Mouse (Mus musculus): ENCODE results near the gene Bcas3. TPM values are rescaled to one million over a fixed set of nuclear protein-coding genes. Genes with fewer than 3 reads are reported as not detected.

Gene Bcas3
- 18.3 and 19.2 TPM in 2 replicates for total RNA-seq (2017)

DNA sequence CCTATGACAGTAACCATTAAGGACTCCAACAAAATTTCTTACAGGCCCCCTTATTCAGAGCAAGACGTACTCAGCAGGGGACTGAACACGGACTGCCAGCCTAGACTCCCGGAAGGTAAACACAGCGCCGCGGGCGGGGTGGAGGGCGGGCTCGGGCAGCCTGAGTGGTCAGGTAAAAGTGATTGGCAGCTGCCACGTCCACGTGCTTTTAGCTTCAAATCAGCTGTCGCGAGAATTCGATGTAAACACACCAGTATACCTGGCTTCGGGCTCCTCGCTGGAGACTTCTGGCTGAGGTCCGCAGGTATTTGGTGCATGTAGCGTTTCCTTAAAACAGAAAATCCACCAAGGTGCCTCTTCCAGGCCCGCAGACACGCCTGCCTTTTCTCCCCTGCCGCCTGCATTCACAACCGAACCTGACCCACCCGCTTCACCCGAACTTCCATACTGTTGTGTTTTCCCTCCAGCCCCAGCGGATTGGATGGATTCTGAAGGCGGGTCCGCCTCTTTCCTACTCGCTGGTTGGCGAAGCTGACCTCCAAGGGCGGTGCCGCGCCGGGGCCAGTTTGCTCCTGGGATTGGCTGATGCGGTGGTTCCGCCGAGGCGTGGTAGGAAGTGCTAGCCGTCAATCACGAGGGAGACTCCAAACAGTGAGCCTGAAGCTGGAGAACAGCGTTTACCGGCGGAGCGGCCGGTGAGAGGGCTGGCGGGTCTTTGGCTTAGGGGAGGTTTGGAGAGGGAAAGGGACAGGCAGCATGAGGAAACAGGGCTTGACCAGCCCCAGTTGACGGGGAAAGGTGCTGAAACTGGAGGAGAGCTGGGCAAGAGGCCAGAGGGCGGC lies at the start of gene Bcas3:
TSS of gene Bcas3 (plus strand) at position 629 of the 842 bp plus-strand sequence.
- peak; percentile 99 for ATAC-seq (replicated peaks in 1 of 2; ENCODE audit: insufficient read depth in 1 of 2, low FRiP score in 2 of 2, low TSS enrichment in 1 of 2, low read depth in 1 of 2, poor library complexity in 2 of 2, severe bottlenecking in 2 of 2)

DNA sequence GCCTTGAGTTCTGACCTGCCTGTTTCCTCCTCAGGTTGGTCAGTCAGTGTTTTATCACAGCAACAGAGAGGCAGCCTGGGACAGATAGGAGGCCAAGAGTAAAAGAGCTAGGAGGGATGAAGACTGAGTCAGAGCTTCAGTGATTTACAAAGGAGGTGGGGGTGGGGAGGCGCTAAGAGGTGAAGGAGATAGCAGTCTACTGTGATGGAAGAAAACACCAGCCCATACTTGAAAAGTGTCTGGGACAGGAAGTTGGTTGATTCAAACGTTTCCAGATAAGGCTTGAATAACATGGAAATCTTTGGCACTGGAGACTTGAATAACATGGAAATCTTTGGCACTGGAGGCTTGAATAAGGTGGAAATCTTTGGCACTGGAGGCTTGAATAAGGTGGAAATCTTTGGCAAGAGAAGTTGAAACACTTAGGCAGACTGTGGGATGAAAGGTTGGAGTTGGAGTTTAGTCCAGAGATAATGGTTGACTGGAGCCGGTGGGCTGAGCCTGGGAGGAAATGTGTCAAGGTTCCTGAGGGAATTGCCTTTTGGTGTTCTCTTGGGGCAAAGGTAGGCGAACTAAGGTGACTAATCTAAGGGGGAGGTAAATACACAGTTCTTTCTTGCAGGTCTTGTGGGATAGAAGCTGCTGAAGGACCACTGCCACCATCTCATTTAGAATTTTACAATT lies 46.2 kb upstream of the Bcas3 start:
- ATAC-seq (replicated peaks in 1 of 2; ENCODE audit: insufficient read depth in 1 of 2, low FRiP score in 2 of 2, low TSS enrichment in 1 of 2, low read depth in 1 of 2, poor library complexity in 2 of 2, severe bottlenecking in 2 of 2): no peak

DNA sequence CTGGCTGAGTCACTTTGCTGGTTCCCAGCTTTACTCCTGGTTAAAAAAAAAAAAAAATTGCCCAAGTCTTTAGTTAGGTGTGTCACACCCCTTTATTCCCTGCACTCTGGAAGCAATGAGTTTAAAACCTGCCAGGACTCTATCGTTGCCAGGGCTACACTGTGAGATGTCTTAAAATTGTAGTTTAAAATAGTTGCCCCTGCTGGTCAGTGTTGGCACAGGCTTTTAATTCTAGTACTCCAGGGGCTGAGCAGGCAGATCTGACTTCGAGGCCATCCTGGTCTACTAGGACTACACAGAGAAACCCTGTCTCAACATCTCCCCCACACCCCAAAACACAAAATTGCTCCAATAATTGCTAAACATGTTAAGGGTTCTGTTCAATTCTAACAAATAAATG lies 44.2 kb upstream of the Bcas3 start:
- no peak for ATAC-seq (replicated peaks in 1 of 2; ENCODE audit: insufficient read depth in 1 of 2, low FRiP score in 2 of 2, low TSS enrichment in 1 of 2, low read depth in 1 of 2, poor library complexity in 2 of 2, severe bottlenecking in 2 of 2)

DNA sequence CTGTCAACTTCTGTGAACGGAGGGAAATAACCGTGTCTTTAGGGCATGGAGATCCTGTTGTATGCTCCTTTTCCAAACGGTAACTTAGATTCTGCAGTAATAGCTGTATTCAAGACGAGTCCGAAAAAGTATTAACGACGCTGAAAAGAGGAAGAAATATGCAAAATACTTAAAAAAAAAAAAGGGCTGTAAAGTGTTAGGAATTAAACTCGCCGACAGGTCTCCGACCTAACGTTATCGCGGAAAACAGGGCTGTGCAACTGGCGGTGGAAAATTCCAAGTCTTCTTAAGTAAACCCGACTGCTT lies 42.6 kb upstream of the Bcas3 start:
- ATAC-seq (replicated peaks in 1 of 2; ENCODE audit: insufficient read depth in 1 of 2, low FRiP score in 2 of 2, low TSS enrichment in 1 of 2, low read depth in 1 of 2, poor library complexity in 2 of 2, severe bottlenecking in 2 of 2): no peak

DNA sequence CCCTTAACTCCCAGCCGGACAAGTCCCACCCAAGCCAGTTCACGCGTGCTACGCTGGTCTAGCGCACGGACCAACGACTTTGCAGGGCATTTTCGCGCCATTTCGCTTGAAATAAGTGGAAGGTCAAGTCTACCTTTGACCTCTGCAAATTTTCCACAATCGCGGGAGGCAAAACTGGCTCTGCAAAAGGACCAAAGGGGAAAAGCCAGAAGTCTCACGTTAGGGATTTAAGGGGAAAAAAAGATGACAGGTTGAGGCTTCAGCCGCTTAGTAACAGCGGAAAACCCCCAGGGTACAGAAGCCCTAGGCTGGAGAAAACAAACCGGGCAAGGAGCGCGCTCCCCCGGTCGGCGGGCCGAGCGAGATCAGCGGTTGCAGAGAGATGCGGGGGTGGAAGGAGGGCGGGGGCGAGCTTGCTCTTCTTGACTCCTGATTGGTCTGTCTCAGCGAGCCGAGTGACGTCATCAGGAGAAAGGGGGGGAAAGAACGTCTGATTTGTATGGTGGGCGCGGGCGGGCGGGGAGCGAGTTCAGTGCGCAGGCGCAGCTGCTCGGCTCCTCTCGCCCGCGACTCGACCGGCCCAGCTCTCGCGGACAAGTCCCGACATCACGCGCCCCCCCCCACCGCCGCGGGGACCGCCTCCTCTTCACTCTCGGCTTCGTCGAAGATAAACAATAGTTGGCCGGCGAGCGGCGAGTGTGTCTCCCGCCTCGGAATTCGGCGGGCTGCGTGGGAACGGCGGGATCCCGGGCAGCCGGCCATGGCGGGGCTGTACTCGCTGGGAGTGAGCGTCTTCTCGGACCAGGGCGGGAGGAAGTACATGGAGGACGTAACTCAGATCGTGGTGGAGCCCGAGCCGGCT lies 42.0 kb upstream of the Bcas3 start, which contains the start of gene Ppm1d:
TSS of gene Ppm1d (plus strand) at position 532 of the 862 bp plus-strand sequence.
- ATAC-seq (replicated peaks in 1 of 2; ENCODE audit: insufficient read depth in 1 of 2, low FRiP score in 2 of 2, low TSS enrichment in 1 of 2, low read depth in 1 of 2, poor library complexity in 2 of 2, severe bottlenecking in 2 of 2): peak; percentile 87 to 90

DNA sequence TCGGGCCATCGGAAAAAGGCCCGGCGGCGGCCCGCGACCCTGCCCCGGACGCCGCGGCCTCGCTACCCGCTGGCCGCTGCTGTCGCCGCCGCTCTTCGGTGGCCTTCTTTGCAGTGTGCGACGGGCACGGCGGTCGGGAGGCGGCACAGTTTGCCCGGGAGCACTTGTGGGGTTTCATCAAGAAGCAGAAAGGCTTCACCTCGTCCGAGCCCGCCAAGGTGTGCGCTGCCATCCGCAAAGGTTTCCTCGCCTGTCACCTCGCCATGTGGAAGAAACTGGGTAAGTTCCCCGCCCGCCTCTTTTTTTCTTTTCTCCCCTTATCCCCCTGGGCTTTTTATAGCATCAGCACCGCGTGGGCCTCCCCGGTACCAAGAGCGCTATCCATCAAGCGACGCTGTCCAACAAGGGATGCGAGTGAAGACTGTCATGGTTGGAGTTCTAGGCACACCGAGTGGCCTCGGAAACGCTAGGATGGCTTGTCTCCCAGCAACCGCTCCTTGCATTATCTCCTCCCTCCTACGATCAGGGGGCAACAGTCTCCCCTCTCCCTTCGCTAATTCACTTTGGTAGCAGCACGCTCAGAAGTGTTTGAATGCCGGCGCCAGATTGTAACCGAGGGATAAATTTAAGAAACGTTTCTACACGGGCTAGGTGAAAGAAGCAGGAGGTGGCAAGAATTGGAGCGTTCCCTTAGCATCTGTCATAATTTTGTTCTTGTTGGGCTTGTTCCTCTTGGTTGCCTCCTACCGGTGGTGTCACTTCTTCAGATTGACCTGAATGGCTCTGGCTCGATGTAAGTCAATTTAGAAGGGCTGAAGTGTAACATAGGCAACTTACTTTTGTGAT lies 41.1 kb upstream of the Bcas3 start:
- ATAC-seq (replicated peaks in 1 of 2; ENCODE audit: insufficient read depth in 1 of 2, low FRiP score in 2 of 2, low TSS enrichment in 1 of 2, low read depth in 1 of 2, poor library complexity in 2 of 2, severe bottlenecking in 2 of 2): peak; percentile 31 to 51; a peak in 2 of 4 replicates

DNA sequence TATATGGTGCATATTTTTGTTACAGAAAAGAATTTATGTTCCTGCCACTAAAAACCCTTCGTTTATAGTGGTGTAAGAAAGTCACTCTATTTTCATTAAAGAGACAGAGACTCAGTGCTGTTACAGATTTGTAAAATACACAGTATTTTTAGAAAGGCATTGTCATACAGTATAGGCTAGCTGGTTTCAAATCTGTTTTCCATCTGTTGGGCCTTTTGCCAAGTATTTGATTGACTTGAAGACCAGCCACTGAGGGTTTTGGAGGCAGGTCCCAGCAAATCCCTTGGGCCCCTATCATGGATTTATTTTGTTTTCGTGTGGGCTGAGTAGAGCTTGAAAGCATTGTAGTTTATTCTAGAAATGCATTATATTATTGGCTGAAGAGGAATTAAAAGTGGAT lies 40.1 kb upstream of the Bcas3 start:
- ATAC-seq (replicated peaks in 1 of 2; ENCODE audit: insufficient read depth in 1 of 2, low FRiP score in 2 of 2, low TSS enrichment in 1 of 2, low read depth in 1 of 2, poor library complexity in 2 of 2, severe bottlenecking in 2 of 2): no peak

DNA sequence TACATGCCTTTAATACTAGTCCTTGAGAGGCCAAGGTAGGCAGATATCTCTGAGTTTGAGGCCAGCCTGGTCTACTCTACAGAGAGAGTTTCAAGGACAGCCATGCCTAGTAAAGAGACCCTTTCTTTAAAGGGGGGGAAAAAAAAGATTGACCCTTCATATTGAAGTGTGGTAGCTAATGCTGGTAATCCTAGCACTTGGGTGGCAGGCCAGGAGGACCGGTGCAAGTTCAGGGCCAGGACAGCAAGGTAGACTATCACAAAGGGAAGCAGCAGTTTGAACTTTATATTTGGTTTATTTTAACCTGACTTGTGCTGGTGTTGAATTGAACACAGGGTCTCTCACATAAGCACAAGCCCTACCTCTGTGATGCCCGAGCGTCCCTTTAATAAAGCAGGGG lies 39.6 kb upstream of the Bcas3 start:
- no peak for ATAC-seq (replicated peaks in 1 of 2; ENCODE audit: insufficient read depth in 1 of 2, low FRiP score in 2 of 2, low TSS enrichment in 1 of 2, low read depth in 1 of 2, poor library complexity in 2 of 2, severe bottlenecking in 2 of 2)

DNA sequence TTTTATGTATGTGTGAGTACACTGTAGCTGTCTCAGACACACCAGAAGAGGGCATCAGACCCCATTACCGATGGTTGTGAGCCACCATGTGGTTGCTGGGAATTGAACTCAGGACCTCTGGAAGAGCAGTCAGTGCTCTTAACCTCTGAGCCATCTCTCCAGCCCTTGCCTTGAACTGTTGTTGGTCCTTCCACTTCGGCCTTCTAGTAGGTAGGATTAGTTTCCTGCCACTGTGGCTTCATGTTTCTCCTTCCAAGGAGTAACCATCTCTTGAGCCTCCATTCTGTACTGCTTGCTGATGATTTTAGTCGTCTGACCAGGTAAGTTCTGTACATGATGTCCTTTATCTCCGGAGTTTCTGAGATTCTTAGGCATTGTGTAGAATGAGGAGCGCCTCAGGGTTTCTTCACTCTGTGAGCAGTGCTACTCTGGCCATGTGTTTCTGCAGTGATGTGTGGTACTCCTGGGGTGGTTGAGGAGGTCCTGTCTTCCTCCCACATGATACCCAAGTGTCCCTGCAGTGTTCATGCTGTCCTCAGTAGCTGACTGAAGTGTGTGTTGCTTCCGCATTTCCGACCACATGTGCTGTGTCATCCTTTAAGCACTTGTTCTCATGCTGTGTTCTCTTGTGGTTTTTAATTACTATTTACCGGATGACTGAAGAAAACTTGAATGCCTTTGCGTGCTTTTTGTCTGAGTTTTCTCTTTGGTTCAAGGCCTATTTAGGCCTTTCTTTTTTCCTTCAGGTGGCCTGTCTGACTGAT lies 29.2 kb upstream of the Bcas3 start:
- peak; percentile 97 for ATAC-seq (replicated peaks in 1 of 2; ENCODE audit: insufficient read depth in 1 of 2, low FRiP score in 2 of 2, low TSS enrichment in 1 of 2, low read depth in 1 of 2, poor library complexity in 2 of 2, severe bottlenecking in 2 of 2)

DNA sequence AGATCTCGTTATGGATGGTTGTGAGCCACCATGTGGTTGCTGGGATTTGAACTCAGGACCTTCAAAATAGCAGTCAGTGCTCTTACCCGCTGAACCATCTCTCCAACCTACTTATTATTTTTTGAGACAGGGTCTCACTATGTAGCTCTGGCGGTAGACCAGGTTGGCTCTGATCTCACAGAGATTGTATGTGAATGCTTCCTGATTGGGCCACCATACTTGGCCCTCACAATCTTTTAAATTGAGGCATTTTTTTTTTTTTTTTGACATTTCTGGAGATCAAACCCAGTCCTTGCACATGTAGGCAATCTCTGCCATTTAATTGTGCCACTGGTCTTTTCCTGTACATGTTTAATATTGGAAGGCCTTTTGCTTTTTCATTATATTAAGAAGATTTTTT lies 24.2 kb upstream of the Bcas3 start:
- no peak for ATAC-seq (replicated peaks in 1 of 2; ENCODE audit: insufficient read depth in 1 of 2, low FRiP score in 2 of 2, low TSS enrichment in 1 of 2, low read depth in 1 of 2, poor library complexity in 2 of 2, severe bottlenecking in 2 of 2)

DNA sequence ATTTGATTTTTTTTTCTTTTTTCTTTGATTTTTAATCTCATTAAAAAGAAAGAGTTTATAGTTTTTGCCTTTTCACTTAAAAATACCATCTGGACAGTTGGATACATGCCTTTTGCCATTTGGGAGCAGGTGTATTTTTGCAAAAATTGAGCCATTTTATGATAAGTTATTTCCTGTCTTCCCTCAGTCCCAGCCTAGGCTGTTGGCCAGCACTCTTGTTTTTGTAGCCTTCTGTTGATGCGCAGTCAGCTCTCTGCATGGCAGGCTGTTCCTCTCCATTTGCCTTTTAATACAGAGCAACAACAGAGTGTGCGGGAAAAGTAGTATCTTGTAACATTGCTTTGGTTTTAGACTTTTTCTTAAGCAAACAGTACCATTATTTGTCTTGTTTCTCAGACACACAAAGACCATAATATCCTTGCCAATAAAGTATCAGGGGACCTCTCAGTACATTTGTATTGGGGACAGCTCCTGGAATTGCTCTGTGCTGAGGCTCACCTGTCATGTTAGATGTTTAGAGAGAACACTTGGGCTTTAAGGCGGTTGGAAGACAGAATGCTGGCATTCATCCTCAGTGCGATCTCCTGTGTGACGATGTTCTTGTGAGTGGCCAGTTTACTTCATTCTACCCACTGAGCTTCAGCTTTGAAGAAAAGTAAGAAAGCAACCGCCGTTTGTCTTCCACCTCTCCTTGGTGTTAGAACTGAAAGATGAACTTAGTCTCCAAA lies 23.6 kb upstream of the Bcas3 start:
- ATAC-seq (replicated peaks in 1 of 2; ENCODE audit: insufficient read depth in 1 of 2, low FRiP score in 2 of 2, low TSS enrichment in 1 of 2, low read depth in 1 of 2, poor library complexity in 2 of 2, severe bottlenecking in 2 of 2): no peak

DNA sequence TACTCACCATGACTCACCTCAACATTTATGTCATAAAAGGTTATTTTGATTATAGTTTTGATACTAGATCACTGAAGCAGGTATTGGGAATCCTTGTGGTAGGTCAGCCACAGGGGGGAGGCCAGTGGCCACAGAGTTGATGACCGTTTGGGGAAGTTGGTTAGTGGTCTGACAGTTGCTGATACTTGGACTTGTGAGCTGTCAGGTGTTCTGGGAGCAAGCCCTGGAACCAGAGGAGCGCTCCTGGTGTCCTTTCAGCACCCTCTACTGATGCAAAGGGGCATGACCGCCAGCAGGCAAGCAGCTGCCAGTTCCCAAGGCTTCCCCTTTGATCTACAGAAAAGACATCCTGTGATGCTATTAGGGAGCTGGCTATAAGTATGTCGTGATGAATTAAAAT lies 18.2 kb upstream of the Bcas3 start:
- ATAC-seq (replicated peaks in 1 of 2; ENCODE audit: insufficient read depth in 1 of 2, low FRiP score in 2 of 2, low TSS enrichment in 1 of 2, low read depth in 1 of 2, poor library complexity in 2 of 2, severe bottlenecking in 2 of 2): peak; percentile 46 to 48; a peak in 3 of 4 replicates

DNA sequence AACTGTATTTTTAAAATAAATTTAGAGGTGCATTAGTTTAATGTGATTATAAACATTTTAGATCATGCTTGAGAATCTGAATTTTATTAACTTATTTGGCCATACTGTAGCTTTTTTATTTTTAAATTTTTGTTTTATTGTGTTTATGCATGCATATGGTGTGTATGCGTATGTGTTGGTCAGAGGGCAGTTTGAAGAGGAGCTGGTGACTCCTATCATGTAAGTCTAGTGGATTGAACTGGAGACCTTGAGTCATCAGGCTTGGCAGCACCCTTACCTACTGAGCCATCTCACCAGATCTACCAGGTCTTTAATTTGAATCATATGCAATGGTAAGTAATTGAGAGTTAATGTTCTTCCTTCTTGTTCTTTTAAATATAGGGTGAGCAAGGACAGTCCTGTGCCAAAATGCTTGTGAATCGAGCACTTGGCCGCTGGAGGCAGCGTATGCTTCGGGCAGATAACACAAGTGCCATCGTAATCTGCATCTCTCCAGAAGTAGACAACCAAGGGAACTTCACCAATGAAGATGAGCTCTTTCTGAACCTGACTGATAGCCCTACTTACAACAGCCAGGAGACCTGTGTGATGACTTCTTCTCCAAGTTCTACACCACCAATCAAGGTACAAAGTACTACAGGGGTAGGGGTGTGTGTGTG lies 13.7 kb upstream of the Bcas3 start:
- no peak; a peak in 1 of 4 replicates for ATAC-seq (replicated peaks in 1 of 2; ENCODE audit: insufficient read depth in 1 of 2, low FRiP score in 2 of 2, low TSS enrichment in 1 of 2, low read depth in 1 of 2, poor library complexity in 2 of 2, severe bottlenecking in 2 of 2)

DNA sequence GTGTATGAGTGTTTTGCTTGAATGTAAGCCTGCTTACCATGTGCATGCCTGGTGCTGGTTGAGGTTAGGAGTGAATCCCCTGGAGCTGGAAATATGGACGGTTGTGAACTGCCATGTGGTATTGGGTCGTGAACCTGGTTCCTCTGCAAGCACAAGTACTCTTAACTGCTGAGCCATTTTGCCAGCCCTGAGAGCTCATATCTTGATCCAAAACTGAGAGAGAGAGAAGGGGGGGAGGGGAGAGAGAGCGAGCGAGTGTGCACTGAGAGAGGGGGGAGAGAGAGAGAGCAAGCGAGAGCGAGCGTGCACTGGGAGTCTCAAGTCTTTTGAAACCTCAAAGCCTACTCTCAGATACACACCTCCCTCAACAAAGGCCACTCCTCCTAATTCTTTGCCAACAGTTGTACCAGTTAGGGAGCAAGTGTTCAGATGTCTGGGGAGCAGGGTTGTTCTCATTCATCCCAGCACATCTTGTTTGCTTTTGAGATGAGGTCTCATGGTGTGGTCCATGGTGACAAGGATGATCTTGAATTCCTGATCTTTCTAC lies 12.8 kb upstream of the Bcas3 start:
- no peak for ATAC-seq (replicated peaks in 1 of 2; ENCODE audit: insufficient read depth in 1 of 2, low FRiP score in 2 of 2, low TSS enrichment in 1 of 2, low read depth in 1 of 2, poor library complexity in 2 of 2, severe bottlenecking in 2 of 2)

DNA sequence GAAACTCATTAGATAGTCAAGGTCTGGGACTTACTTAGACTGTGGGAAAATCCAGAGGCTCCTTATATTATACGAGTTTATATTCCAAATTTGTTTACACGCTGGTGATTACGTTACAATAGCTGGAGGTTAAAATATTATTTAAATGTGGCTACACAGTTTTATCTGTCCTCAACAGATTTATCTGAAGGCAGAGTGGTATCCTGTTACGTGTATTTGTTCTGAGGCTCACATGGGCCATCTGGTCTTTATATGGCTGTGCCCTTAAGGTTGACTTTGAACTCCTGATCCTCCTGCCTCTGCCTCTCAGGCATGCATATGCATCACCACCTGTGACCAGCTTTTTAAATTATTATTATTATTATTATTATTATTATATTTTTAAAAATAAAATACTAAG lies 852 bp downstream of the Bcas3 start:
- ATAC-seq (replicated peaks in 1 of 2; ENCODE audit: insufficient read depth in 1 of 2, low FRiP score in 2 of 2, low TSS enrichment in 1 of 2, low read depth in 1 of 2, poor library complexity in 2 of 2, severe bottlenecking in 2 of 2): no peak

All from hematopoietic stem cell, adult 5-6 weeks (primary cell).